Mouse (Mus musculus) frontal cortex, adult 2 months (tissue): ENCODE measurements around the gene Rad51b. TPM values are rescaled to one million over a fixed set of nuclear protein-coding genes. Genes with fewer than 3 reads are reported as not detected.

ENCODE experiments used
- DNase-seq, 2 experiments: peaks; one replicate each; pipeline ENCODE4 v3.0.0; 2022; ENCODE audit warnings: low spot score in 1 of 2; ENCODE audit errors: extremely low spot score in 1 of 2
- polyA plus RNA-seq: library from polyadenylated mRNA; depleted of rRNA; stranded (reverse); fragments of >200 nt; gene quantifications from 2 replicates; pipeline ENCODE4 v1.2.3, GENCODE M21; 2012

Gene Rad51b
- polyA plus RNA-seq, 1 experiment: 0.14 TPM

DNA sequence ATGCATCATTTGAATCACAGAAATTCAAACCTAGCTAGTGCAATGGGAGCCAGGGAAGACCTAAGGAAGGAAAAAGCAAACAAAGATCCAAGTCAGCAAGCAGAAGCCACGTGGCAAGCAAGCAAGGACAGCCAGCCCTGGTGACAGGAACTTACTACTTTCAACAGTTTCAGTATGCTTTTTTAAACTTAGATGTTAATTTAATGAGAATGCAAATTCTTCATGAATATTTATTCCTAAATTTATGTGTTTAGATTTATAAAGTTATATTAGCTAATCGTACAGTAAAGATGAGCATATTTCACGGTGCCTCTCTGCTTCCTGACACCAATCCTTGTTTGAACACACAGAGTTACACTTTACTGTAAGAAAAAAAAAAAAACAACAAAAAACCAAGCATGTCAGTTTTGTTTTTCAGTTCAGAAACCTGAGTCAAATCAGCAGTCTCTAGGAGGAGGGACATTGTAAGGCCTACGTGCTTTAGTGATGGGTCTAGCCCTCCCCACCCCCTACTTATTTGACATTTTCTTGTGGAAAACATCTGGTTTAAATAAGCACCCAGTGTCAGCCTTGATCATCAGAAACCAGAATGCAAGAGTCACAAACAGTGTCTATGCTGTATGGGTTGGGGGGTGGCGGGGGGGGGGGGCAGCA, 331.2 kb downstream of the Rad51b start:
- DNase-seq: no peak

DNA sequence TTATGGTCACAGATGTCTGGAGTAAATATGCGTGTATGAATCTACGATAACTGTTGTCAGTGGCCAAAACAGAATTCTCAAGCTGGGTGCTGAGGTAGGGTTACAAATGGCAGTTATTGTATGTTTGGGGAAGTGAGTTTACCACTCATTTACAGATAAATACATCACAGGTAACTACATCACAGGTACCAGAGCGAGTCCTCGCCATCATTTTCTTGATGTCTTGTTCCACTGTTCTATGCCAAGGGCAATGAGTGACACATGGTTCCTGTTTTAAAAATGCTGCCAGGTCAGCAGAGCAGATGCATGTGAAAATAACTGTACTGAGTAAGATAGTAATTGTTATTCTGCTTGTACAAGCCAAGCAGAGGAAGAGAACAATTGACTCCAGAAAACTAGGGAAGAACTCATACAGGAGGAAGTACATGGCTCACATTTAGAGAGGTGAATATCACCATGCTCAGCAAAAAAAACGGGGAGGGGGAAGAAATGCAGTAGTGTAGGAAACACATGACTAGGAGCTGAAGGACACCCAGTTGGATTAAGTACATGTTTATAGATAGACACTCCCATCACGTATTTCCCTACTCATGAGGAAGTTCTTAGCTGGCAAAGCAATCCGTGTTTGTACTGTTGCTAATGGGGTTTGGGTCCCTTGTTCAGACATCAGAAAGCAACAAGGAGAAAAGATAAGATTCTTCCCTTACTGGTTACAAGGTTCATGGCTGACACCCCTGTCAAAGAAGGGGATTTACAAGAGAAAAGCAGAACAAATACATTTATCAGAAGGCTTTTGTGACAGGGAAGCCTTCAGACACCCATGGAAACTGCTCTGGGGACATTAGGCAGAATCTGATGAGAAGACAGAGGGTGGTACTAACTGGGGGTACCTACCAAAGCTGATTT, 333.1 kb downstream of the Rad51b start:
- no peak for DNase-seq

DNA sequence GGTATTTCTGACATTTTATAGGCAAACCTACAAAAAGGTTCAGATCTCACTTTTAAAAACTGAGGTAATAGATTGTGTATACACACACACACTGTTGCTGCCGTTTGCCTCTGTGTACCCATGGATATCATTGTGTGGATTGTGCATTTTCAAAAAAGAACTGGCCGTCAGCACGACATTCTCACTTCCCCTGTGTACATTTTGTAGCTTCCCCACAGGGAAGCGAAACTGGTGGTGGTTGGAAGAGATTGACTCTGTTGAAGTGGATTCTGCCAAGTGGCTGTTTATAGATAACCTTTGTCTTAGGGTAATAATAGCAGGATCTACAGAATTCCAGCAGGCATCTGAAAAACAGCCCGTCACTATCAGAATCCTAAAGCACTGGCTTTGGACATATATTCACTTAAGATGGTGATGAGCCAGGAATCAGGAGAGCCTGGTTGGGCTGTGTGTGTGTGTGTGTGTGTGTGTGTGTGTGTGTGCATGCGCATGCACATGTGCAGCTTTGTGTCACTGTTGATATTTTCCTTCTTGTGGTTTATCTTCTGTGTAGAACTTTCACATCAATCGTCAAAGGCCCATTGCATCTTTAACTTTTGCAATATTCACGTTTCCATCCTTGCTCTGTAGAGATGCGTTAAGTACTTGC, 336.5 kb downstream of the Rad51b start:
- DNase-seq: no peak

DNA sequence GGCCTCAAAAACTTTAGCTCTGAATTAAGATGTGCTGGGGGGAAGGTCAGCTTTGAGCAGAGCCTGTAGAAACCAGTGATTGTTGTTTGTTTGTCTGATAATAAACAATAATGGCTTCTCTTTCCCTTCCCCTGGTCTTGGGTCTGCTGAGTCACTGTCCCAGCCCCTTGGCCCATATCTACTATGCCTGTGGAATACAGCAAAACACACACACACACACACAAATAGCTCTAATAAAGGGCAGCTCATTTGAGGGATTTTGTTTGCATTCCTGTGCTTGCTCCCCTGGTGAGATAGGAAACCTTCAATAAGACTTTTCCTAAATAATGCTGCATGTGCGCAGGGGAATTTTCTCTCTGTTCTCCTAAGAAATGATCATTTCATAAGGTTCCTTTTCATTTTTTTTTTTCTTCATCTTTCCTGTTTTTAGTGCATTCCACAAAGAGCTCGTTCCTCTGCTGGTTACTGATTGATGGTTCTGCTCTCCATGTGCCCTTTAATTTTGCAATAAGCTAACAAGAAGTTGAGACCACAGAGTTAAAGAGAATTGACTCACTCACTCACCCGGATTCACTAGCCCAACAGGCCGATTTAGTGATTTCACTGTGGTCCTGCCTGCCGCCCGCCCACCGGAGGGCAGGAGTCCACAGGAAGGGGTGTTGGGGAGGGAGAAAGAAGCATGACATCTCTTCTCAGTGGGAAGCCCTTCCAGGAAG, 344.6 kb downstream of the Rad51b start:
- no peak for DNase-seq

DNA sequence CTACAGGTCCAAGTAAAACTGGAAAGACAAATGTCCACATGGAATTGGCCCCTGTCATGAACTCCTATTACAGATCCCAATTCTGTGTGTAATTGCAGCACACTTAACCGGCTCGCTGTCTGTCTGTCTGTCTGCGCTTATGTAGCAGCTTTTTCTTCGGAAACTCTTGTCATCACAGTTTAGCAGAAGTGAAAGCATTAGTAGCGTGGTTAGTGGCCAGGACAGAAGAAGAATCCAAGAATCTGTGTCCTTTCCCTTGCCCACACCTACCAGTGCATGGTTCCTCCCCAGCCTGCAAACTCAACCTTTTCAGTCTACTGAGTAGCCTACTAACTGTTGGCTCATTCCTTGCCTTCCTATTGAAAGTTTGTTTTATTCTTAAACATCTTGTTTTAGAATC, 345.6 kb downstream of the Rad51b start:
- no peak for DNase-seq

DNA sequence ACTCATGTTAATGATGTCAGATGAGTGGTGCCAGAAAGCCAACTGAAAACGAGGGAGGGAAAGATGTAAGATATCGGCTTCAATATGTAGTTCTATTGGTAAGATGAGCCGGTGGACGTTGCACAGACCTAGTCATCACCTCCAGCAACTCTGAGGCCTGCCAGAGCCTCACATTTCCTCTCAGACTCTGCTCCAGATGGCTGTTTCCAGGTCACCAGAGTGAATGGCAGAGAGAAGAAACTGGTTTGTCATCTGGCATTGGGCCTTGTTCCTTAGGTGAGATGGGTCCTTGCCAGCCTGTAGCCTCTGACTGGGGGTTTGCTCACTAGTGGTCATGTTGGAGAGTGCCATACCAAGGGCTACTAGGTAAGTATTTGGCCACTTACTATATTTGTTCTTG, 348.6 kb downstream of the Rad51b start:
- DNase-seq: no peak

DNA sequence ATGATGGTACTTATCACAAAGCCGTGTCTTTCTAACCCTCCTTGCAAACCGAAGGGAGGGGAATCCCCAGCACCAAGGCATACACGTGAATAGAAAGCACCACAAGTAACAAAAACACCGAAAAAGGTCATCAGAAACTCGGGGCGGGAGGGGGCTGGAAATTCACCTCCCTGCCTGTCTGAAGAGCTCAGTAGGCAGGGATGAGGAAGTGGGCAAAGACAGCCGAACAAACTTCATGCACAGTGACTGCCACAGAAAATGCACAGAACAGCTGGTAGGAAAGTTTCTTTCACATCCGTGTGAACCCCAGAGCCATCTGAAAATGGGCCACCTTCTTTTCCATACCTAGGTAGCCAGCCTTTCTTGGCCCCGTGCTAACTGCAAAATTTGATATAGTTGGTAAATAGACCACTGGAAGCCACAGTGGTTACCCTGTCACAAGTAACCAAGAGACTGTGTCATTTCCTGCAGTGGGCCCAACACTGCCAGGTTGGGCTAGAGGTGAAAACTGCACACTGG, 349.6 kb downstream of the Rad51b start:
- no peak for DNase-seq

DNA sequence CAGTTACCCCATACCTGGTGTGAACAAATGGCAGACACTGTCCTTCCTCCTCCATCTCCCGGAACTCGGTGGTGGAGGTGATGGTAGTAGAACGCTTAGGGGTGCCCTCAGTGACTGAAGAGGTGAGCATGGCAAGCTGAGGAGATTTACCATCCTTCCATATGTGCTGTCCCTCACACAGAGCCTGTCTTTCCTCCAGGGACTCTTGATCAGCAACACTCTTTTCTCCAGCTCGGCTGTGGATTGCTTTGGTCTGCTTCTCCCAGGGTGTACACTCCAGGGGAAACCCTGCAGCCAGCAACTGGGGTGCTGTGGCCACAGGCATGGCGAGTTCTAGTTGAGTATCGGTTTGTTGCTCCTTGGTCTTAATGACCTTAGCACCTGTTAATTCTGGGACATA, 350.3 kb downstream of the Rad51b start:
- DNase-seq: no peak

DNA sequence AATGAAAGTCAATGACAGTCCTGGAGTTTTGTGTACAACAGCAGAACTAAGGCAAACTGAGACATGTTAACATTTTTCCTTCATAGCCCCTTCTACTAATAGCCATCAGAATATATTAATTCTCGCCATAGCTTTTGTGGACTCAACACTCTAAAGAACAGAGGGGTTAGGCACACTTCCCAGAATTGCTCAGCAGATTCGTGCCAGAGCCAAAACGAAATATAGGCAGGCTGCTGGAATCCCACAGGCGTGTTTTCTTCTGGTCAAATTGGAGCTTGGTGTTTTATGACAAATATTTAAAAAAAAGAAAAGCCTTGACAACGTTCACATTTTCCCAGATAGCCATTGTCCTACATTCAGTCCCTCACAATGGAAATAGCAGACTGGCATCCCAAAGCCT, 350.9 kb downstream of the Rad51b start:
- DNase-seq: no peak

DNA sequence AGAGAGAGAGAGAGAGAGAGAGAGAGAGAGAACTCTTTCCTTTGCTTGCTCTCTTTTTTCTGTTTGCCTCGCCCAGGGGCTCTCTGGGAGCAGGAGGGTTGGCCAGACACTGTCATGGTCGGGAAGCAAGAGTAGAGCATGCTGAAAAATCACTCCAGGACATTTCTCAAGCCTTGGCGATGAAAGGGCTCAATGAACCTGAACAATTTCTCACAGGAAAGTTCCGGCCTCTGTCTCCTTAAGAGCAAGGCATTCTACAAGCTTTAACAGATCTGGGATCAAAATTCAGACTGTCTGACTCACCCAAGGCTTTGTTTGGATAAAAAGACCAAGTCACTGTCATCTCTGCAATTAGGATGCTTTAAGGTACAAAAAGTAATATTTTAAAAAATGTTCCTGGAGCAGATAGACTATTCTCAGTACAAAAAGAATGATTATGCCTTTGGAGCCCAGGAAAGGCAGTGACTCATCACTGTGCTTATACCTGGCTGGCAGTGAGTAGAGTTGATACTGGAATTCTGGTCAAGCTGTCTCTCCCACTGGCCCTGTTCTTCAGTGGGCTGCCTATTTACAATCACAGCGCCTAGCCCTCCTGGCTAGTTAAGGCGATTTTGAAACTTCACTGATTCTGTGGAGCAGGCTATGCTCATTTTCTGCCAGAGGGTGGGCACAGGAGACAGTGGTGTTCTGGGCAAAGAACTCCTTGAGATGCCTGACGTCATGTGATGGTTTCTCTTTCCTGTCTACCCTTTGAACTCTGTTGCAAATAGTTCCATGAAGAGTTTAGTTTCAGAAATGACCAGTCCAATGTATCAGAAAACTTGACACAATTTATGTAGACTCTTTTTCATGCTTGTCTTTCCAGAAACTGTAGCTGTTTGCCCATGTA, 352.0 kb downstream of the Rad51b start:
- no peak for DNase-seq

DNA sequence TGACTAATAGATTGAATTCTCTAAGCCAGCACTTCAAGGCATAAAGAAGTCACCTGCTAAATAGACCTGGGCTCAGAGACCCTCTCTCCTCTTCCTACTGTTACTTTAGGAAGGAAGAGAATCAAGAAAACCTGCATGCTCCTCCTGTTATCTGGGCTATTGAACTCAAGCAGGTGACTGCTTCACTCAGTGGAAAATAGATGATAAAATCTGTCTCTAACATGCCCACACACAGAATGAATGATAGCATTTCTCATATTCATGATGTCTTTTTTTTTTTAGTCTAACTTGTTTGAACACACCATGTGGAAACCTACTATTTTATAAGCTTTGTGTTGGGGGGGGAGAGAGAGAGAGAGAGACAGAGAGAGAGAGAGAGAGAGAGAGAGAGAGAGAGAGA, 352.7 kb downstream of the Rad51b start:
- no peak for DNase-seq

DNA sequence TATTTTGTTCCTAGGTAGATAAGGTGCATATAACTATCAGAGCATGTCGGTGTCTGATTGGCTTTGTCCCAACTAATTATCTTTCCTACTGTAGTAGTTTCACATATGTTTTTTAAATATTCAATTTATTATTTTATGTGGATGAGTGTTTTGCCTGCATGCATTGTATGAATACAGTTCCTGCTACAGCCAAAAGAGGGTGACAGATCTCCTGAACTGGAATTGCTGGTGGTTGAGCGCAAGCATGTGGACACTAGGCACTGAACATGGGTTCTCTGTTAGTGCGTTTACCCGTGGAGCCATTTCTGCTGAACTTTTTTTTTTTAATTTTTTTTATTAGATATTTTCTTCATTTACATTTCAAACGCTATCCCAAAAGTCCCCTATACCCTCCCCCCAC, 358.1 kb downstream of the Rad51b start:
- no peak for DNase-seq

DNA sequence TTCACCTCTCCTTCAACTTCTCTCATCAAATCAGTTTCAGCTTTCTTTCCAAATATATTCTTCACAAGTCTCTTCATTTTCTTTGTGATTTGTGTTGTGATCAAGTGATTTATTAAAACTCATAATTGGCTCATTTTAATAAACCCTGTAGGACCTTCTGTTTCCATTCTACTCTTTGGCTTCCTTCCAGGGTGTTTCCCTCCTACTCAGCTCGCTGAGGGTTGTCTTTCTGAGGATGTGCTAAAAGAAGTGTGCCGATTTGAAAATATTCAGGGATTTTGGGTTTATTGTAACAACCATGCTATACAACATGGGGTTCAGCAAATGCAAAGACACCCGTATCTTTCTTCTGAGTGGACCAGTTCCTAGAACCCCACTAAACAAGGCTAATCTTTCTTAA, 361.8 kb downstream of the Rad51b start:
- no peak for DNase-seq

DNA sequence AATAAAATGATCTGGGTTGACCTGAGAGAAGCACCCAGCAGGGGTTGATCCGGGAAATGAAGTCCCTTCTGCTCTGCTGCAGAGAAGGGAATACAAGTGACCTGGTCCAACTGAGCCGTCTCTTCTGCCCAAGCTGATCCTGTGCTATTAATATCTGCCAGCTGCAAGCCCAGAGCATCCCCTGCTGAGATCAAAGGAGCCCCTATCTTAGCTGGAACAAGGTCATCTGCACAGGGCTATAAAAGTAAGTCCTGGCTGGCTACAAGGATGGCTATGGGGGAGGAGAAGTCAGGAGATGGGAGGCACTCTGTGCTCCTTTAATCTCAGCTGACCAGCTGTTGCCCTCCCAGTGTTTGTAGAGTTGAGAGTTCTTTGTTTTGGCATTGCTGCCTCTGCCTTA, 364.2 kb downstream of the Rad51b start:
- DNase-seq: no peak

DNA sequence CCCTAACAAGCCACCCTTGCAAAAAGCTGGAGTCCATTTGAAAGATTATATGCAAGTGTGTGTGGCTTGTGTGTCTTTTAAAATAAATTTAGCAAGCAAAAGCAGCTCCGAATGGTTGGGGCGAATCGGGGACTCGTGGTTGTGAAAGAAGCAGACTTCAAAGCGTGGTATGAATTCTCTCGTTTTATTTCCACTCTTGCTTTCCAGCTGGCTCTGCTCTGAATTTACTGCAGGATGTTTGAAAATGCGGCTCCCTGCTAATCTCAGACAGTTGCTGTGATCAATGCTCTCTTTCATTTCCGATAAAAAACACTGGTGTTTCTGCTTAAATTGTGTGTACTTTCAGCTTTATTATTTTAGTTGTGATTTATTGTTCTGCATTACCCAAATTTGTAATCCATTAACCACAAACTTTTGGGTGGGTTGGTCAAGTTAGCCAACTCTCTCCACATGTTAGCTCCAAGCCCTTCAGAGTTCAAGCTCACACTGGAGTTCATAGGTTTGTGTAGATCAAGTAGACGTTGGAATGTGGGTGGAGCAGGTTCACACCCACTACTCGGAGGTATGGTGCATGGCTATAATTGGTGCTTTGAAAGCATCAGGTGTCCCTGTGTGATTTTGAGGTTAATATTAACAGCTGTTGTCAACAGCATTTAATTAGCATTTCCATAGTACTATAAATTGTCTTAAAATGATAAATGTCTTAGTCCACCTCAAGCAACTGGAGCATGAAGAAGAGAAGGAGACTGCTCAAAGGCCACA, 366.2 kb downstream of the Rad51b start:
- DNase-seq: peak; percentile 44 to 72

DNA sequence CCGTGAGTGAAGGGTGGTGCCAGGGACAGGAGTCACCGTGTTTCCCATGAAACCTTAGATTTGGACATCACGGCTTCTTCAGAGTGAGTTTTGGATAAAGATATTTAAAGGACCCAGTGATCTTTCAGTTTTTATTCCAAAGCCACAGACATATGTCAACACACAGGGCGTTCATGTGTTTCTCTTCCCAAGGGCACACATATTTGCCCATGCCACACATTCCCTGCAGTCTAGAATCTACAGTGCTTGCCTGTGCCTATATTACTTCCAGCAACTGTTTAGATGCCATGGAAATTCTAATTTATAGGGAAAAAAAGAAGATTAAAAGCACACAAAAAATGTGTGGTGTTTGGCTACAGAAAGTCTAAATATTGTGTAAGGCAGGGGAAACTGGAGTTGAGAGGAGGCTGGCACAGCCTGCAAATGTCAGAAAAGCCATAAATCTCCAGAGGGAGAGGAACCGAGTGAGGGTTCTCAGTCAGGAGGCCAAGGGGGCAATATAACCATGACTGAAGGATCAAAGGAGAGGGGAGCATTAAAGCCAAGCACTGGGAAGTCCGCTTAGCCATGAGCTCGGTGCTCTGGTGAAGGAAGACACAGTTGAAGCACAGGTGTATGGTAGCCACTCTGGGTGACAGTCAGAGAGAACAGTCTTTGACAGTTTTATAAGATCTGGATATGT, 367.0 kb downstream of the Rad51b start:
- no peak for DNase-seq

DNA sequence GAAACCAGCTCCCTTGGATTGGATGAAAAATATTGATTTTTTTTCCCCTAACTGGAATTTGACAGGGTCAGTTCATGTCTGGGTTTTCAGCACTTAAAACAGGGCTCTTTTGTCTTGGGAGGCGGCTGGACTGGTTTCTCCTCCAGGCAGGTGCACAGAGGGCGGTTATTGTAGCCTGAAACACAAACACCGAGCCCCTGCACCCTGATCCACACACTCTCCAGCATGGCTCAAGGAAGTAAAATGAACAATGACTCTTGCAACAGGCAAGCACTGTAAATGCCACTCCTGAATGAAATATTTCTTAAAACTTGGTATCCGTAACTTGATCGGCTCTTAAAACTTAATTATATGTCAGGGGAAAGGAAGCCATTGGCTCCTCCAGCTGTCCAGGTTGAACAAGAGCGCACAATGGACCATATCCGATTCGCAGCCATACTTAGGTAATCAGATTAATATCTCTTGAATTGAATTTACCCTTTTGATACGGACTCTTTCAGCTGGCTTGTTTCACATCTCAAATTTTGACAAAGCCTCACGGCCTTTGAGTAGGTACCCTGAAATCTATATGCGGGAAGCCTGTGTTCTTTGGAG, 377.9 kb downstream of the Rad51b start:
- DNase-seq: no peak
